Mouse (Mus musculus) heart, embryonic 13.5 days (tissue): ENCODE data around the gene Pirt. TPM values are rescaled to one million over a fixed set of nuclear protein-coding genes. Genes with fewer than 3 reads are reported as not detected.

Experiments used
- ATAC-seq: fragments of 200-750 bp; cut with Nextera tagmentation; 2 replicates; pipeline ENCODE4 v1.8.0; 2017; ENCODE audit warnings: moderate TSS enrichment; ENCODE audit not compliant: insufficient number of reproducible peaks, low FRiP score, low TSS enrichment; ENCODE audit errors: extremely low read depth
- H3K27ac ChIP-seq: fragments of 300-500 bp; sonication (generic); replicated peaks from 2 replicates; pipeline ENCODE4 v1.5.1; 2015; ENCODE audit warnings: moderate library complexity, mild to moderate bottlenecking, inconsistent platforms
- H3K27me3 ChIP-seq: fragments of 300-500 bp; sonication (generic); replicated peaks from 2 replicates; pipeline ENCODE4 v1.6.1; 2015; ENCODE audit warnings: mild to moderate bottlenecking, inconsistent platforms
- H3K36me3 ChIP-seq: fragments of 300-500 bp; sonication (generic); 2 replicates; pipeline ENCODE4 v1.6.1; 2015; ENCODE audit warnings: mild to moderate bottlenecking, inconsistent platforms
- H3K4me1 ChIP-seq: fragments of 300-500 bp; sonication (generic); 2 replicates; pipeline ENCODE4 v1.6.1; 2015; ENCODE audit warnings: inconsistent platforms
- H3K4me2 ChIP-seq: fragments of 300-500 bp; sonication (generic); 2 replicates; pipeline ENCODE4 v1.6.1; 2015; ENCODE audit warnings: inconsistent platforms, mild to moderate bottlenecking, moderate library complexity
- H3K4me3 ChIP-seq: fragments of 300-500 bp; sonication (generic); 2 replicates; pipeline ENCODE4 v1.5.1; 2015; ENCODE audit warnings: moderate library complexity, mild to moderate bottlenecking, inconsistent platforms
- H3K9ac ChIP-seq: fragments of 300-500 bp; sonication (generic); 2 replicates; pipeline ENCODE4 v1.6.1; 2015; ENCODE audit warnings: inconsistent platforms, mild to moderate bottlenecking, moderate library complexity
- H3K9me3 ChIP-seq: fragments of 300-500 bp; sonication (generic); 2 replicates; pipeline ENCODE4 v1.6.1; 2016; ENCODE audit warnings: inconsistent platforms
- WGBS: fragments of 180-500 bp; shearing (Covaris S2); methylation state at CpG from one replicate; pipeline ENCODE4 v1.1.7; 2015; ENCODE audit warnings: mixed read lengths; 5-methylcytosine and 5-hydroxymethylcytosine counted together
- polyA plus RNA-seq: library from polyadenylated mRNA; unstranded; fragments of >200 nt; fragmentation: Nextera tagmentation; extraction: Ambion mirVana; gene quantifications from 2 replicates; pipeline ENCODE4 v1.2.1, GENCODE M21; 2015

Pirt gene
- polyA plus RNA-seq, result 9.2 and 11.1 TPM in 2 replicates

- Histone ChIP-seq H3K9me3 (no peaks in the 10 kb centered on the region), H3K4me3 (peak within 1 kb of the TSS; percentile 43), H3K27ac (peak within 1 kb of the TSS; percentile 92), H3K27me3 (peaks cover 49% of the 10 kb centered on the region), H3K36me3 (no peaks in the 10 kb centered on the region), H3K4me2 (peak within 1 kb of the TSS; percentile 66), H3K4me1 (peaks cover 41% of the 10 kb centered on the region), H3K9ac (peak within 1 kb of the TSS; percentile 65)
- no peak for ATAC-seq
- WGBS, result 26% methylated on average over 10 of the region's 10 CpGs
Observed at GRCm38 (mm10) chr11:66911811-66912210, at the start of gene Pirt. Pirt (plus strand) TSS chr11:66911981.

GRCm38 (mm10) chr11:66871701-66872100 is 40.1 kb upstream of the Pirt start:
- H3K9ac ChIP-seq, result no peak overlapping the region
- H3K36me3 ChIP-seq, result no peaks in the 10 kb centered on the region
- WGBS, result 8% methylated on average over 5 of the region's 5 CpGs
- no peaks in the 10 kb centered on the region for H3K27me3 ChIP-seq
- ATAC-seq, result no peak
- H3K4me3 ChIP-seq, result no peak overlapping the region
- no peaks in the 10 kb centered on the region for H3K4me1 ChIP-seq
- H3K4me2 ChIP-seq, result no peak overlapping the region
- H3K9me3 ChIP-seq, result no peaks in the 10 kb centered on the region
- H3K27ac ChIP-seq, result no peak overlapping the region

GRCm38 (mm10) chr11:66872773-66873470 is 38.9 kb upstream of the Pirt start:
- no peaks in the 10 kb centered on the region for H3K9me3 ChIP-seq
- H3K9ac ChIP-seq, result no peak overlapping the region
- no peak overlapping the region for H3K4me2 ChIP-seq
- no peak overlapping the region for H3K4me3 ChIP-seq
- ATAC-seq, result no peak
- H3K27me3 ChIP-seq, result no peaks in the 10 kb centered on the region
- H3K36me3 ChIP-seq, result no peaks in the 10 kb centered on the region
- H3K27ac ChIP-seq, result no peak overlapping the region
- H3K4me1 ChIP-seq, result no peaks in the 10 kb centered on the region
- whole genome bisulfite sequencing, result 53% methylated on average over 3 of the region's 3 CpGs

GRCm38 (mm10) chr11:66881291-66881690 is 30.5 kb upstream of the Pirt start:
- ATAC-seq, result no peak
- 45% methylated on average over 2 of the region's 2 CpGs for WGBS

GRCm38 (mm10) chr11:66882224-66883040 is 29.3 kb upstream of the Pirt start:
- Histone ChIP-seq H3K4me3 (no peak overlapping the region), H3K27ac (peak overlapping the region; percentile 17; the same call in 1 of the 2 replicates), H3K9ac (no peak overlapping the region), H3K4me2 (no peak overlapping the region), H3K27me3 (no peaks in the 10 kb centered on the region), H3K36me3 (no peaks in the 10 kb centered on the region), H3K4me1 (no peaks in the 10 kb centered on the region; the same call in 1 of the 2 replicates), H3K9me3 (no peaks in the 10 kb centered on the region)
- 63% methylated on average over 7 of the region's 7 CpGs for WGBS
- ATAC-seq, result no peak

More at GRCm38 (mm10) chr11:66881291-66881690, 30.5 kb upstream of the Pirt start:
- no peak overlapping the region for H3K27ac ChIP-seq
- H3K4me2 ChIP-seq, result no peak overlapping the region
- no peaks in the 10 kb centered on the region; the same call in 1 of the 2 replicates for H3K4me1 ChIP-seq
- H3K9me3 ChIP-seq, result no peaks in the 10 kb centered on the region
- H3K36me3 ChIP-seq, result no peaks in the 10 kb centered on the region
- no peaks in the 10 kb centered on the region for H3K27me3 ChIP-seq
- H3K4me3 ChIP-seq, result no peak overlapping the region
- no peak overlapping the region for H3K9ac ChIP-seq

- 0 out of 2 replicates have a peak, but pooled peaks cover 4% of the 10 kb centered on the region for H3K27me3 ChIP-seq
- no peak overlapping the region for H3K4me3 ChIP-seq
- no peaks in the 10 kb centered on the region for H3K4me1 ChIP-seq
- H3K9me3 ChIP-seq, result no peaks in the 10 kb centered on the region
- H3K36me3 ChIP-seq, result no peaks in the 10 kb centered on the region
- H3K27ac ChIP-seq, result no peak overlapping the region
- WGBS, result 69% methylated on average over 3 of the region's 3 CpGs
- no peak overlapping the region for H3K4me2 ChIP-seq
- ATAC-seq, result no peak
- H3K9ac ChIP-seq, result no peak overlapping the region
Observed at GRCm38 (mm10) chr11:66892536-66892935, 19.2 kb upstream of the Pirt start.

GRCm38 (mm10) chr11:66898747-66899146 is 13.0 kb upstream of the Pirt start:
- Histone ChIP-seq H3K4me2 (no peak overlapping the region), H3K9ac (no peak overlapping the region), H3K9me3 (no peaks in the 10 kb centered on the region), H3K4me3 (no peak overlapping the region), H3K4me1 (no peaks in the 10 kb centered on the region), H3K36me3 (no peaks in the 10 kb centered on the region), H3K27me3 (peaks cover 12% of the 10 kb centered on the region), H3K27ac (no peak overlapping the region)
- 84% methylated on average over 2 of the region's 2 CpGs for WGBS
- ATAC-seq, result no peak

- WGBS, result 15% methylated on average over 7 of the region's 7 CpGs
- H3K27me3 ChIP-seq, result peaks cover 14% of the 10 kb centered on the region
Observed at GRCm38 (mm10) chr11:66899426-66899825, 12.4 kb upstream of the Pirt start.

GRCm38 (mm10) chr11:66902801-66903200 is 9.0 kb upstream of the Pirt start:
- 82% methylated on average over 7 of the region's 7 CpGs for WGBS
- Histone ChIP-seq H3K27me3 (peaks cover 38% of the 10 kb centered on the region), H3K4me1 (peaks cover 8% of the 10 kb centered on the region), H3K27ac (no peak overlapping the region), H3K9ac (no peak overlapping the region), H3K9me3 (no peaks in the 10 kb centered on the region), H3K4me2 (no peak overlapping the region), H3K4me3 (no peak overlapping the region), H3K36me3 (no peaks in the 10 kb centered on the region)
- ATAC-seq, result no peak

More at GRCm38 (mm10) chr11:66899426-66899825, 12.4 kb upstream of the Pirt start:
- Histone ChIP-seq H3K9me3 (no peaks in the 10 kb centered on the region), H3K36me3 (no peaks in the 10 kb centered on the region), H3K4me1 (no peaks in the 10 kb centered on the region), H3K4me3 (no peak overlapping the region), H3K9ac (no peak overlapping the region), H3K4me2 (no peak overlapping the region), H3K27ac (no peak overlapping the region)
- no peak; the same call in 1 of the 2 replicates for ATAC-seq

- peaks cover 8% of the 10 kb centered on the region for H3K4me1 ChIP-seq
- H3K27me3 ChIP-seq, result peaks cover 50% of the 10 kb centered on the region
- no peaks in the 10 kb centered on the region for H3K9me3 ChIP-seq
- peak overlapping the region; percentile 70 for H3K9ac ChIP-seq
- H3K36me3 ChIP-seq, result no peaks in the 10 kb centered on the region
- H3K27ac ChIP-seq, result no peak overlapping the region
- no peak for ATAC-seq
- H3K4me2 ChIP-seq, result peak overlapping the region; percentile 53
- peak overlapping the region; percentile 18; the same call in 1 of the 2 replicates for H3K4me3 ChIP-seq
- 11% methylated on average over 21 of the region's 21 CpGs for WGBS
Observed at GRCm38 (mm10) chr11:66905617-66906384, 6.0 kb upstream of the Pirt start.
